Mouse (Mus musculus) neural tube, embryonic 11.5 days (tissue): ENCODE data around the gene Wars2. TPM values are rescaled to one million over a fixed set of nuclear protein-coding genes. Genes with fewer than 3 reads are reported as not detected.

Source experiments
- ATAC-seq: fragments of 200-750 bp; cut with Nextera tagmentation; 2 replicates; pipeline ENCODE4 v1.8.0; 2017; ENCODE audit warnings: moderate number of reproducible peaks, mild to moderate bottlenecking, moderate TSS enrichment, moderate library complexity; ENCODE audit not compliant: insufficient read depth, low FRiP score, low TSS enrichment
- DNase-seq: peaks from one replicate; pipeline ENCODE4 v3.0.0-alpha.2; 2015; ENCODE audit warnings: low spot score
- H3K27ac ChIP-seq: fragments of 300-500 bp; sonication (generic); 2 replicates; pipeline ENCODE4 v1.5.1; 2014; ENCODE audit warnings: low read depth, mild to moderate bottlenecking, low read length
- H3K27me3 ChIP-seq: fragments of 300-500 bp; sonication (generic); 2 replicates; pipeline ENCODE4 v1.6.1; 2014; ENCODE audit warnings: mild to moderate bottlenecking, low read length, mixed read lengths; ENCODE audit not compliant: control insufficient read depth, insufficient read depth
- H3K36me3 ChIP-seq: fragments of 300-500 bp; sonication (generic); 2 replicates; pipeline ENCODE4 v1.6.1; 2014; ENCODE audit warnings: mild to moderate bottlenecking, low read length, moderate library complexity, mixed read lengths; ENCODE audit not compliant: control insufficient read depth, insufficient read depth
- H3K4me1 ChIP-seq: fragments of 300-500 bp; sonication (generic); 2 replicates; pipeline ENCODE4 v1.6.1; 2014; ENCODE audit warnings: low read length, mixed read lengths; ENCODE audit not compliant: control insufficient read depth, insufficient read depth
- H3K4me2 ChIP-seq: fragments of 300-500 bp; sonication (generic); 2 replicates; pipeline ENCODE4 v1.6.1; 2014; ENCODE audit warnings: low read depth, mild to moderate bottlenecking, moderate library complexity
- H3K4me3 ChIP-seq: fragments of 300-500 bp; sonication (generic); 2 replicates; pipeline ENCODE4 v1.5.1; 2014; ENCODE audit warnings: low read depth, low read length
- H3K9ac ChIP-seq: fragments of 300-500 bp; sonication (generic); 2 replicates; pipeline ENCODE4 v1.6.1; 2014; ENCODE audit warnings: mild to moderate bottlenecking, low read length
- H3K9me3 ChIP-seq: fragments of 300-500 bp; sonication (generic); 2 replicates; pipeline ENCODE4 v1.6.1; 2016; ENCODE audit warnings: low read length; ENCODE audit not compliant: control insufficient read depth
- WGBS: fragments of 180-500 bp; shearing (Covaris S2); extraction: QIAGEN DNeasy Blood & Tissue Kit; methylation state at CpG from one replicate; pipeline ENCODE4 v1.1.7; 2014; 5-methylcytosine and 5-hydroxymethylcytosine counted together
- polyA plus RNA-seq: library from polyadenylated mRNA; unstranded; fragments of >200 nt; fragmentation: Nextera tagmentation; extraction: Ambion mirVana; gene quantifications from 2 replicates; pipeline ENCODE4 v1.2.1, GENCODE M21; 2014

Gene Wars2
- polyA plus RNA-seq, 1 experiment from 2014 or later: 5.3 TPM

- 0% methylated on average over 20 of the region's 20 CpGs for WGBS
- Histone ChIP-seq H3K36me3 (no peaks in the 10 kb centered on the region), H3K4me2 (peak within 1 kb of the TSS; percentile 27; the same call in 1 of the 2 replicates), H3K4me1 (no peaks in the 10 kb centered on the region), H3K4me3 (no peak within 1 kb of the TSS), H3K9me3 (no peaks in the 10 kb centered on the region), H3K27me3 (peaks cover 100% of the 10 kb centered on the region), H3K27ac (no peak within 1 kb of the TSS), H3K9ac (no peak within 1 kb of the TSS)
- ATAC-seq (peak; percentile 29; the same call in 1 of the 2 replicates), DNase-seq (no peak)
These were observed 99.4 kb downstream of the Wars2 start, which contains the start of gene Tbx15 for GRCm38 (mm10) chr3:99240213-99240720. Gene Tbx15, plus strand, starts transcription at chr3:99240381.

- H3K4me1 ChIP-seq: no peaks in the 10 kb centered on the region
- H3K27me3 ChIP-seq: peaks cover 100% of the 10 kb centered on the region
- peak overlapping the region; percentile 27; the same call in 1 of the 2 replicates for H3K4me2 ChIP-seq
- no peak overlapping the region for H3K27ac ChIP-seq
- no peaks in the 10 kb centered on the region for H3K36me3 ChIP-seq
- H3K4me3 ChIP-seq: no peak overlapping the region
- ATAC-seq: 0 out of 2 replicates have a peak, but pooled peaks have one; percentile 11
- WGBS: under 1% methylated on average over 50 of the region's 50 CpGs
- H3K9me3 ChIP-seq: no peaks in the 10 kb centered on the region
- no peak overlapping the region for H3K9ac ChIP-seq
- peak; percentile 64 for DNase-seq
These were observed 100.2 kb downstream of the Wars2 start for GRCm38 (mm10) chr3:99240811-99241738.

- Histone ChIP-seq H3K4me2 (no peak overlapping the region), H3K27ac (no peak overlapping the region), H3K4me3 (no peak overlapping the region), H3K4me1 (no peaks in the 10 kb centered on the region), H3K36me3 (no peaks in the 10 kb centered on the region), H3K9ac (no peak overlapping the region), H3K27me3 (peaks cover 99% of the 10 kb centered on the region), H3K9me3 (no peaks in the 10 kb centered on the region)
- peak; percentile 13 for DNase-seq
- ATAC-seq: no peak
- 0% methylated on average over 8 of the region's 8 CpGs for WGBS
These were observed 101.6 kb downstream of the Wars2 start for GRCm38 (mm10) chr3:99242481-99242880.

GRCm38 (mm10) chr3:99245341-99245740 lies 104.5 kb downstream of the Wars2 start:
- peaks cover 99% of the 10 kb centered on the region for H3K27me3 ChIP-seq
- H3K27ac ChIP-seq: no peak overlapping the region
- no peak for ATAC-seq
- no peaks in the 10 kb centered on the region for H3K4me1 ChIP-seq
- no peak overlapping the region for H3K4me3 ChIP-seq
- no peak overlapping the region for H3K4me2 ChIP-seq
- H3K9me3 ChIP-seq: no peaks in the 10 kb centered on the region
- H3K36me3 ChIP-seq: no peaks in the 10 kb centered on the region
- no peak for DNase-seq
- H3K9ac ChIP-seq: no peak overlapping the region
- WGBS: 8% methylated on average over 3 of the region's 3 CpGs

GRCm38 (mm10) chr3:99246629-99247028 lies 105.8 kb downstream of the Wars2 start:
- H3K4me1 ChIP-seq: no peaks in the 10 kb centered on the region
- no peak for ATAC-seq
- H3K4me3 ChIP-seq: no peak overlapping the region
- H3K36me3 ChIP-seq: no peaks in the 10 kb centered on the region
- peaks cover 99% of the 10 kb centered on the region for H3K27me3 ChIP-seq
- H3K9me3 ChIP-seq: no peaks in the 10 kb centered on the region
- WGBS: 28% methylated on average over 3 of the region's 3 CpGs
- H3K27ac ChIP-seq: no peak overlapping the region
- peak; percentile 8 for DNase-seq
- H3K4me2 ChIP-seq: no peak overlapping the region
- no peak overlapping the region for H3K9ac ChIP-seq

GRCm38 (mm10) chr3:99247586-99247985 lies 106.7 kb downstream of the Wars2 start:
- Histone ChIP-seq H3K9me3 (no peaks in the 10 kb centered on the region), H3K4me1 (no peaks in the 10 kb centered on the region), H3K36me3 (no peaks in the 10 kb centered on the region), H3K27me3 (peaks cover 99% of the 10 kb centered on the region), H3K4me3 (no peak overlapping the region), H3K9ac (no peak overlapping the region), H3K4me2 (no peak overlapping the region), H3K27ac (no peak overlapping the region)
- WGBS: 2% methylated on average over 4 of the region's 4 CpGs
- ATAC-seq (no peak), DNase-seq (peak; percentile 31)

GRCm38 (mm10) chr3:99247996-99248801 lies 107.3 kb downstream of the Wars2 start:
- Histone ChIP-seq H3K27me3 (peaks cover 99% of the 10 kb centered on the region), H3K9ac (no peak overlapping the region), H3K4me2 (no peak overlapping the region), H3K27ac (no peak overlapping the region), H3K9me3 (no peaks in the 10 kb centered on the region), H3K4me1 (no peaks in the 10 kb centered on the region), H3K4me3 (no peak overlapping the region), H3K36me3 (no peaks in the 10 kb centered on the region)
- ATAC-seq (no peak), DNase-seq (peak; percentile 61)
- WGBS: 1% methylated on average over 28 of the region's 28 CpGs

GRCm38 (mm10) chr3:99248831-99249550 lies 108.1 kb downstream of the Wars2 start:
- Histone ChIP-seq H3K27ac (no peak overlapping the region), H3K4me2 (no peak overlapping the region), H3K9ac (no peak overlapping the region), H3K4me1 (peaks cover 4% of the 10 kb centered on the region; the same call in 1 of the 2 replicates), H3K4me3 (no peak overlapping the region), H3K36me3 (no peaks in the 10 kb centered on the region), H3K27me3 (peaks cover 99% of the 10 kb centered on the region), H3K9me3 (no peaks in the 10 kb centered on the region)
- peak; percentile 51 for DNase-seq
- 1% methylated on average over 25 of the region's 25 CpGs for WGBS
- ATAC-seq: no peak
